Mouse (Mus musculus) cerebellum, adult 11-12 months (tissue): ENCODE results near the gene Olfr223.
"Not testable (repeated sequence)": the region's sequence is repeated elsewhere in the genome, so short reads cannot be mapped to it uniquely, and the experiment has no call there.

Source experiments
- DNase-seq: peaks from one replicate; pipeline ENCODE4 v3.0.0; 2022

Olfr223 gene

DNA sequence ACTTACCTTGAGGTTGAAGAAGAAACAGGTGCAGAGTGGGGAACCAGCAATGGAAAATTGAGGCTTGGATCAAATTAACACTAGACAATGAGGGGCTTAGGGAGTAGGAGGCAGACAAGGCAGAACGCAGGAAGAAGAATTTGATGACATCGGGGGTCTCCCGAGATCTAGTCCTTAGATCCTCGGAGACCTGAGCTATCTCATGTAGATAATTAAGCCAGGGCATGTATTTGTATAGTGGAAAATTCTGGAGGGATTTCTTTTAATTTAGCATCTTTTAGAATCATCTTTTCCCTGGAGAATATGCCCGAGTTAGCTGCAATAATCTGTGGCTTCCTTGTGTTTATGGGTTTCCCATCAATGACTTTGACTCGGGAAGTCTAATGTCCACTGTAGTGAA lies at the start of gene Olfr223:
TSS of gene Olfr223 (minus strand) at position 101 of the 400 bp plus-strand sequence.
- no peak for DNase-seq

DNA sequence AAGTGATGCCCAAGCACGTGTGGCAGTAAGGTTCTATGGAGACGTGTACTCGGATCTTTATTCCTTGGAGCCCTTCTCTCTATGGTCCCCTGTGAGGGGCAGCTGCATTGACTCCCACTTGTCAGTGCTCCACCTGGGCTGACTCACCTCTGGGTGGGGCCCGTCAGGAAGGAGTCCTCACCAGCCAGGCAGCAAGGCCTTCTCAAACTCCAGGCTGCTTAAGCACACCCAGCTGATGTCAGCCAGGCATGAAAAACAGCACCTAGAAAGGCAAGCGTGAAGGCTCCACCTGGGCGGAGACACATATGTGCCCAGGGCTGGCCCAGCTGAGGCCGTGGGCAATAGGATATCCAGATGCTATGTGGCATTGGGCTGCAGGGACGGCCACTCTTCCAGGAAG lies 49.3 kb upstream of the Olfr223 start:
- no peak for DNase-seq

DNA sequence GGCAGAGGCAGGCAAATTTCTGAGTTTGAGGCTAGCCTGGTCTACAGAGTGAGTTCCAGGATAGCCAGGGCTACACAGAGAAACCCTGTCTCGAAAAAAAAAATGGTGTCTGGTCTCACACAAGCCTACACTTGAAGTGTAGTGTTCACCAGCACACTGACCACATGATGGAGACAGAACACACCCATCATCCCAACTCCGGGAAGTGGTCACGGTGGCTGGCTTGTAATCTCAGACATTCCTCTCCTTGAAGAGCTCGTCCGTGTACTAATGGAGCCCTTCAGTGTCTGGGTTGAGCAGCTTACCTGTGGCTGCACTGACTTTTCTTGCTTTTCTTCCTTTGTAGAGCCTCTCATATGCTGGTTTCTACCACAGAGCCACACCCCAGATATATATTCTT lies 48.1 kb upstream of the Olfr223 start:
- DNase-seq, result no peak

DNA sequence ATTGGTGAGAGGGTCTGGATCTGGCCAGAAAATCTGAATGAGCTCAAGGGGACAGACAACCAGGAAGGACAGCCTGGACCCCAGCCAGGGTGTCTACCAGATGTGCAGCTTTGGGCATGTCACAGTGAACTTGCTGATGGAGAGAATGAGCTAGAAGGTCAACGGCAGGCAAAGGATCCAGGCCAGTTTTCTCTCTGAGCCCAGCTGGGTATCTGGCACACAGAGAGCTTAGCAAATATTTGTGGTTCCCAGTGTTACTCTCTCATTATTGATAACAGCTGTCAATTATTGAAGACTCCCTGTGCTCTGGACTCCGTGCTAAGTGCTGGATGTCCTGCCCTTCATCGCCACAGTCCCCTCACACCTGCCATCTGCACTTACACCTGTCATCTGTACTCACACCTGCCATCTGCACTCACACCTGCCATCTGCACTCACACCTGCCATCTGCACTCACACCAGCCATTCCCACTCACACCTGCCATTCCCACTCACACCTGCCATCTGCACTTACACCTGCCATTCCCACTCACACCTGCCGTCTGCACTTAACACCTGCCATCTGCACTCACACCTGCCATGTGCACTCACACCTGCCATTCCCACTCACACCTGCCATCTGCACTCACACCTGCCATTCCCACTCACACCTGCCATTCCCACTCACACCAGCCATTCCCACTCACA lies 47.0 kb upstream of the Olfr223 start:
- DNase-seq, result no peak

DNA sequence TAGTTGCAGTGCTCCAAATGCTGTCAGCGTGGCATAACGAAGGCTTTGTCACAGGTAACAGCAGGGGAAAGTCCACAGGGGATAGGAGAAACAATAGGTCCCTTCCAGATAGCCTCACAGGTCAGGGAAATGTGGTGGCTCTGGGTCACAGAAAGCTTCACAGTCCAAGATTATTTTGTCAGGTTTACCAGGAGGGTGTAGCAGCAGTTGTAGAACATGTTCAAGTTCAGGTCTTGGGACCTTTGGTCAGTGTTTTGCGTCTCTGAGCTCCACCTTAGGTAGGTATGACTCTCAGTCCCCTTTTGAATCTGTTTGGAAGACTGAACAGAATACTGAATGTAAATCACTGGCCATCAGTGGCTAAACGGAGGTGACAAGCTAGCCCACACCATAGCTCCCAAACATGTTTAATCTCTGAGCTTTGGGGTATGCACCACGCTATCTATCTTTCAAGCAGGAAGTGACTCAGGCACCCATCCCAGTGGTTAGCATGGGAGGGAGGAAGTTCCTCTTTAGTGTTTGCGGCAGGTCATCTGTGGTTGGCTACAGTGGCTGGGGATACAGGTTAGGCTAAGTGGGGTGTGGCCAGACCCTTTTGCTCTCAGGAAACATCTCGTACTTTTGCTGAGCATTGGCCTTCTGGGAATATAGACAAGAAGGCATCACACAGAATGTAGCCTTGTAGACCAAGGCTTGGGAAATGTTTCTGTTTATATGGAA lies 43.8 kb upstream of the Olfr223 start:
- DNase-seq, result no peak

DNA sequence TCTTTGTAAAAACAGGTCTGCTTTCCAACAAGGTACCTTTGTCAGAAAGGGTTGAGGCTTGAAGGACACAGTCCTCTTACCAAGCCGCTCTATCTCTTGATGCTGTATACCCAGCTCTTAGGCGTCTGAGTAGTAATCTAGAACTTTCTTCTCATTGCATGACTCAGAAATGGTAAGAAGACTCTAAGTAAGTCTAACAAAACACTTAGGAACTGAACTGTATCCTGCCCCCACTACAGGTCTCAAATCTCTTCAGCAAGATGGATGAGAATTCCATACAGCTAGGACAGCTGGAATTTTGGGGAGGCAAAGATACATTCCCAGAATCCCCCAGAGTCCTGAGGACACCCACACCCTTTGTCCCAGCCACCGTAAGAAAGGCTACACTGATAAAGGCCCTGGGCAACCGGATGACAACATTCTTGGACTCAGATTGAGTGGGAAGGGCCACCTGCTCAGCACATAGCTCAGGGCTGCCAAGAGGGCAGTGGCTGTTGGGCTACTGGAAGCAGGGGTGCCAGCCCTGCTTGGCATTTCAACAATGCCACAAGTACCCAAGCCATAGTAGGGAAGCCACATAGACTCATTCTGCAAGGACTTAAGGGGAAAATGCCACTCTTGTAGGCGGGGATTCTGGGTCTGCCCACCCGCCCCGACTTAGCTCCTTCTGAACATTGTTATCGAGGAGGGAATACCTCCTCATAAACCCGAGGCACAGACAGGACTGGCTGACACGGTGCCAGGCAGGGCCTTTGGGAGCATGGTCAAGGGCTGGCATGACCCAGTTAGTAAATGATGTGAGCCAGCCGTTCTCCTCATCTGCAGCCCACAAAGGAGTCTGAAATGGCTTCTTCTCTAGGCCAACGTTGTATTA lies 43.0 kb upstream of the Olfr223 start:
- DNase-seq, result no peak

DNA sequence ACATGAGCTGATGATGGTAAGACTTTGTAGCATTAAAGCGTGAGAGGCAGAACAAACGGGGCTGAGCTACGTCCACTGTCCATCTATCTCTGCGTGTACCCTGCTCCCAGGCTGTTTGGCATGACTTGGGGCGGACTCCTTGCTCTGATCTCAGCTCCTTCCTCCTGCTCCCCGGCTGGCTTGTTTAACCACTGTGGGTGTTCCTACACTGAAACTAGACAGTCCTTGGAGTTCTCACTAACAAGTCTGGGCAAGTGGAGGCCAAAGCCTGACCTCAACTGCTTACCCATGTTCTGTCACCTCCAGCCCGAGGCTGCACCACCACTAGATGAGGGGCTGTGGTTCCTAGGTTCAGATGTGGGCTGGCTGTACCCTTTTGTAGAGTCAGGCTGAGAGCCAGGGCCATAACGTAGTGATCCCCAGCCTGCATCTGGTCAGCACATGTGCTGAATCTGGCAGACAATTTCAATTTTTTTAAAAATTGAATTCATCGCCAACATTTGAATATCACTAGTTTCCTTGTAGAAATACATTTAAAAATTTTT lies 42.2 kb upstream of the Olfr223 start:
- DNase-seq, result no peak

DNA sequence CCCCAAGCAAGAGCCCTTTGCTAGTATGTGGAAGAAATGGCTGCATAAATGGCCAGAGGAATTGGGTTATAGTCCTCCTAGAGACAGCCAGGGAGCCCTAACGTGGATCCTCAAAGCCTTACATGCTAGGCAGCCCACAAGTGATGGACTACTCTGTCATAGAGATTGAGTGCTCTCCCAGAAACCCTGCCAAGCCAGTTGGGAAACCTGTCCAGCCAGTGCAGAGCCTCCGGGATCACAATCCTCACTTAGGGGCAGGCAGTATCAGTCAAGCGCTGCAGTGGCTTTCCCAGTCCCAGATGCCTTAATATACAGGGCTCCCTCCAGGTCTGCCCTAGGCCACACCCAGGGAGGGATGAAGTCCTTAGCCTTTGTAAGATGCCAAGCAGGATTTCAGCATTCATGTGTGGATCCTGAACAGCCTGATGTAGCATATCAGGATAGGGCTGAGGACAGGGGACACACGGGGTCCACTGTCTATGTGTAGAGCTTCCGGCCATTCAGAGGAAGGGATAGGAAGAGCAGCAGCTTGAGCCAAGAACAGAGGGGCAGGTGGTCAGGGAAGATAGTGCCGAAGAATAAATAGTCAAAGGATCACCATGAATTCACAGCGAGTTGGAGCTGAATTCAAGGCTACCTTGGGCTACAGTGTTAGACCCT lies 41.0 kb upstream of the Olfr223 start:
- no peak for DNase-seq

DNA sequence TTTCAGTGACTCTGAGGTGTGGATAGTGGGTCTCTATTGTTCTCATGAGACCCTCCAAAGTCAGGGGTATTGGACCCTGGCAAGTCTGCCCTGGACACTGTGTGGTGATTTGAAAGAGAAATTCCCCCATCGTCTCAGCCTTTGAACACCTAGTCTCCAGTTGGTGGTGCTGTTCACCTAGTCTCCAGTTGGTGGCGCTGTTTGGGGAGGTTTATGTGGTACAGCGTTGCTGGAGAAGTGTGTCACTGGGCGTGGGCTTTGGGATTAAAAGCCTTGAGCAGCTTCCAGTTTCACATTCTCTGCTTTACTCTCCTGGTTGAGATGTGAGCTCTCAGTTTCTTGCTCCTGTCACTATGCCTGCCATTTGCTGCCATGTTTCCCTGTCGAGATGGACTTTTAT lies 39.9 kb upstream of the Olfr223 start:
- peak; percentile 32 for DNase-seq

DNA sequence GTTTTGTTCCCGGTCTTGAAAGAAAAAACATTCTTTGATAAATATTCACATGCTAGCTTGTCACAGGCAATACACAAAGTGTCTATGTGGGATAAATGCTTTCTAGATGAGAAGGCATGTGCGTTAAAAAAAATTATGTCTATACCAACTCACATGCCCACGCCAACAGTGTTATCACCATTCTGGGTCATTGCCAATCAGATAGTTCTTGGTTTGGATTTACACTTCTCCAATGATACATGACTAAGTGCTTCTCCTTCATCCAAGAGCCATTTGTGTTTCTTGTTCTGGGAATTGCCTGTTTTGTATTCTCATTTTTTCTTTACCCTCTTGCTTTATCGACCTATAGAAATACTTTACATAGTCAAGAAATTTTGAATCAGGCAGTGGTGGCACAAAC lies 38.9 kb upstream of the Olfr223 start:
- no peak for DNase-seq

DNA sequence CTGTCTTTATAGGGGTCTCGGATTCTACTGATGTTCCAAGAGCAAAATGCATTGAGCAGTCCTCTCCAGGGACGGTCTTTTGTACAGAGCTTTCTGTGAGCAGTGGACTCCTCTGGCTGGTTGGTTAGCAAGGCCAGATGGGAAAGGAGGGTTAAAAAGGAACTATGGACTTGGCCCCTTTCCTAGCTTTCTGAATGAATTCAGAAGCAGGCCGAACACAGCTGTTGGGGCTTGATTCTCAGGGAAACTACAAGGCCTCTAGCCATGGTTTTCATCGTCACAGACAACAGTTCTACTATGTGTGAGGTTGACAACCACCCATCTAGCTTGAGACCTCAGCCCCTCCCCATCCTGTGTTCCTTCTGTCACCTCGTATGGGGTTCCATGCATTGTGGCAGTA lies 36.8 kb upstream of the Olfr223 start:
- DNase-seq, result no peak

DNA sequence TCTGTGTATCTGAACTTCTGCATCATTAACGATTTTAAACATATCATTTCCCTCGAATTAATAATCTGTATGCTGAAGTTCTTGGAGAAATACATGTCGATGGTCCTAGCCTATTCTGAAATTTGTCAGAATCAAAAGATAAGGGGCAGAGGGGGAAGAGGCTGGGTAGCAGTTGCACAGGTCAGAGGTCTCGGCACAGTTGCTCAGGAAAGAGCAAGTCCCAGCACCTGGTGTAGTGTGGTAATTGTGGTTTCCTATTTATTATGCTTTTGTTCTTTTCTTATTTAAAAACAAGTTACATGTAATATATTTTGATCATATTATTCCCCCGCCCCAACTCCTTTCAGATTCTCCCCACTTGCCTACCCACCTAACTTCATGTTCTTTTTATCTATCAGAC lies 35.1 kb upstream of the Olfr223 start:
- no peak for DNase-seq

DNA sequence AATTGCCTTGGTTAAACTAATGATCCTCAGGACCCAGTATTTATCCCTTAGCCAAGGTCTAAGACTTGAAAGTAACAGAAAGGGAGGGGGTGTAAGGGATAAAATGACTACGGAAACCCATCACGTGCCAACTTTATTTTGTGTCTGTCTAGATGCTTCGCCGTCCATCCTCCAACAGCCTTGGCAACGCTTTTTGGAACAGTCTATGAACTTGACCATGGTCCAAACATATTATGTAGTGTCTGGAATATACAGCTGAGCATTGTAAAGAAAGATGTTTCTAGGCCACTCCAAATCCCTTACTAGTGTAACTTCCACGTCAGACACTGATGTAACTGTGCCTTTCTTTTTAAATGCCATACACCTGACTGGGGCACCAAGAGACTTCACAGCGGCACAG lies 33.1 kb upstream of the Olfr223 start:
- DNase-seq, result no peak

DNA sequence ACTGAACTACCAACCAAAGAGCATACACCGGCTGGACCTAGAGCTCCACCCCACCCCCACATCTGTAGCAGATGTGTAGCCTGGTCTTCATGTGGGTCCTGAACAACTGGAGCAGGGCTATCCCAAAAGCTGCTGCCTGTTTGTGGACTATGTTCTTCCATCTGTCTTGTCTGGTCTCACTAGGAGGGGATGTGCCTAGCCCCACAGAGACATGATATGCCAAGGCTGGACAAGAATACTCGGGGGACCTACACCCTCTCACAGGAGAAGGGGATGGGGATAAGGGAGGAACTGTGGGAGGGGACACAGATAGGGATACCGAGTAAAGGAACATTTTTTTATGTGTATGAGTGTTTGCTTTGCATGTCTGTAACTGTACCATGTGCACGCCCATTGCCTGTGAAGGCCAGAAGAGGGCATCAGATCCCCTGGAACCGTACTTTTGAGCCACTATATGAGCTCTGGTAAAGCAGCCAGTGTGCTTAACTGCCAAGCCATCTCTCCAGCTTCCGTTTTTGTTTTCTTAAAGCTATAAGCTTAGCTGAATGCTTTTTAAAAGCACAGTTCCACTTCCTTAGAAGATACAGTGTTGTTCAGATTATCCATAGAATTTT lies 31.0 kb upstream of the Olfr223 start:
- peak; percentile 63 for DNase-seq

DNA sequence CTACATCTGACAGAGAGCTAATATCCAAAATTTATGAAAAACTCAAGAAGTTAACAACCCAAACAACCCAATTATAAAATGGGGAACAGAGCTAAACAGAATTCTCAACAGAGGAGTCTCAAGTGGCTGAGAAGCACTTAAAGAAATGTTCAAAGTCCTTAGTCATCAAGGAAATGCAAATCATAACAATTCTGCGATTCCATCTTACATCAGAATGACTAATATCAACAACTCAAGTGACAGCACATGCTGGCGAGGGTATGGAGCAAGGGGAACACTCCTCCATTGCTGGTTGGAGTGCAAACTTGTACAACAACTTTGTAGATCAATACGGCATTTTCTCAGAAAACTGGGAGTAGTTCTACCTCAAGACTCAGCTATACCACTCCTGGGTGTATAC lies 29.1 kb upstream of the Olfr223 start:
- no peak for DNase-seq

DNA sequence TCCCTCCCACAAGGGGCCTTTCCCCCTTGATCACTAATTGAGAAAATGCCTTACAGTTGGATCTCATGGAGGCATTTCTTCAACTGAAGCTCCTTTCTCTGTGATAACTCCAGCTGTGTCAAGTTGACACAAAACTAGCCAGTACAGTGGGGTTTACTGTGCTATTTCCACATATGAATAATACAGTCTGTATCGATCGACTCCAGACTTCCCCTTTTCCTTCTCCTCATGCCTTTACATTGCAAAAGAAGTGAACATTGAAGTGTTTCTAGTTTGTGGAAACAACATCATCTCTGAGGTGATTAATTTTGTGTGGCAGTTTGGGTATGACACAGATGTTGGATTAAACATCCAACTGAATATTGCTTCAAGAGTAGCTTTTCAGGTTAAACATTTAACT lies 23.9 kb upstream of the Olfr223 start:
- DNase-seq, result not testable (repeated sequence)

DNA sequence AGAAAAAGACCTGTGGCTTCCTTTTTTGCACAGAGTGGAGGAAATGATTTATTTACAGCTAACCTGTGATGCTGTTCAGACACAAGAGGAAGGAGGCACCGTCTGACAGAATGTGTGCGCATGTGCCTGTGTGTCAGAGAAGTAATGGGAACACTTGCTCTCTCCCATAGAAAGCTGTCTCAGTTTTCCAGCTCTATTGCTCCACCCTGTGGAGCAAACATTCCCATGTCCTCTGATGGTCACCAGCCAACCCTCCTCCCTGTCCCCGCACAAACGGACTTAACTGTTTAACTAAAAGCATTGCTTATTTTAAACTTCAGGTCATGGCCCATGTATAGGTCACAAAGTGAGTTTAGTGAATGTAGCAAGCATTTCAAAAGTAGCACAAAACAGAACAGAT lies 21.0 kb upstream of the Olfr223 start:
- DNase-seq, result peak; percentile 16

DNA sequence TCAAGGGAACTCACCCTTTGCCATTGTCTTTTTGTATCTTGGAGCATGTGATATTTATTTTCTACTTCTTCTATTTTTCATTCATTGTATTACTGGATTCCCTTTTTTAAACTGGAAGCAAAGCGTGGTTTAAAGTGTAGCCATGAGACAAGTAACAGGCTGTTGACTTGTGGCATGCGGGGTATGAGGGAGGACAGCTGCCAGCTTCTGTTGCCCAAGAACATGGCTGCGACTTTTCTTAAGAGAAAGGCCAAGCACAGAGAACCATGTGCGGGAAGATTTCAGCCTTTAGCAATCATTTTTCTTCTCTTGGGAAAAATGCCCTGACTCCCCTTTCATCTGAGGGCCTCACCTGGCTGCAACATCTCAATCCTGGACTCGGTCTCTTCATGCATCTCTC lies 18.6 kb upstream of the Olfr223 start:
- DNase-seq, result no peak

DNA sequence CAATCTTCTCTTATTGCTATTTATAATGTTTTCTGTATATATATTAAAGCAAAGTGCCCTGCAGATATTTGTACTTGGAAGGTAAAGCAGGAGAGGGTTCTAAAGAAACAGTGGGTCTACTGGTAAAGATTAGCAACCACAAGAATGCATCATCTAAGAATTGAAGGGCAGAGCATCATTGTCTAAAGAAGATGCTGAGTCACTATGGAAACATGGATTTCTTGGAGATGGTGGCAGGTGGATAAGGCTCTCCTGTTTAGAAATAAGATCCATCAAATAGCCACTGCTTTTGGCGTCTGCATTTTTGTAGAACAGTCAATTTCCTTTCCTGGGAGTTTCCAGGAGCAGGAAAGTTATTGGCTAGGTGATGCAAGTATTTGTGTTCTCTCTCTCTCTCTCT lies 9.2 kb upstream of the Olfr223 start:
- no peak for DNase-seq

DNA sequence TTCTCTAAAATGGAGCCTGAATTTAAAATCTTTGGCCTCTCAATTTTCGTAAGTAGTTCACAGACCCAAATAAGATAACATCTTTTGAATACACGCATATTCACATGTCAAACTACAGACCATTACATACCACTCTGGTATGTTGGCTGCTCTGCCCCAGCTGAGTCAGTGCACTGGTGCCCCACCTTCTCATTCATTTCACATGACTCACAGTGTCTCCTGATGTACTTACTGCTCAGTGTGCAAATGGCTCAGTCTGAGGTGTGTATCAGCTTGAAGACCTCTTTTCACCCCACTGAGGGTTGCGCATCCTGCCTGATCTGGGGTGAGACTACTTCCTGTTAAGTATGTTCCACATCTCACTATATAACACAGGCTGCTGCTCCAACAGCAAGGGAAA lies 7.8 kb upstream of the Olfr223 start:
- no peak for DNase-seq

DNA sequence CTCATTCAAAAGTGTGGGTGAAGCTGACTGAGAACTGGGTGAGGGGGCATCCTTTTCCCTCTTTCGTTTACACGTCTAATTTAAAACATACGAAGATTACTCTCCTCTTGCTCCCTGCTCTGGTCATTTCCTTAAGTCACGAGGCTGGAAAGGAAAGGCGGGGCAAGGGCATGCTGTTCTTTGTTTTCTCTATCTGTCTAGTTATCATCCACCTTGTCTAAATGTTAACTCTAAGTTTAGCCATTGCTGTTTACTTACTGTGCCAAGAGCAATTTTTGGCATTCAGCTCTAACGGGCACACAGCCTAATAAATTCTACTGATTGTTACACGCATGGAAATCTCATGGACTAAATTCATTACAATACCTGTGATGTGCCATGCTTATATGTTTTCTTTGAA lies 6.1 kb upstream of the Olfr223 start:
- DNase-seq, result no peak

DNA sequence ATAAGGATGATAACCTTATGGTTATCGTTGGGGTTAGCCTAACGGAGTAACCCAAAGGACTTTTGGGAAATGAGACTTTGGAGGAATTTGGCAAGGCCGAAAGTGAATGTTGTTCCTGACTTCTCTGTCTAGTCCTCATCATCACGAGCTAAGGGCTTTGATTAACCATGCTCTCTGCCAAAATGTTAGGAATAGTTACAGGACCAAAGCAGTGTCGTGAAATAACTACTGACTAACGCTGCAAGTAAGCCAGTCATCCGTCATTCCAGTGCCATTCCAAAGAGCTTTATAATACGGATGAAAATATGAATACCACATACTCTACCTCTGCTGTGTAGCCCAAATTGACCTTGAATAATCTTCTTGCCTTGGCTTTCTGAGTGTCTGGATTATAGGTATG lies 3.9 kb upstream of the Olfr223 start:
- no peak for DNase-seq

DNA sequence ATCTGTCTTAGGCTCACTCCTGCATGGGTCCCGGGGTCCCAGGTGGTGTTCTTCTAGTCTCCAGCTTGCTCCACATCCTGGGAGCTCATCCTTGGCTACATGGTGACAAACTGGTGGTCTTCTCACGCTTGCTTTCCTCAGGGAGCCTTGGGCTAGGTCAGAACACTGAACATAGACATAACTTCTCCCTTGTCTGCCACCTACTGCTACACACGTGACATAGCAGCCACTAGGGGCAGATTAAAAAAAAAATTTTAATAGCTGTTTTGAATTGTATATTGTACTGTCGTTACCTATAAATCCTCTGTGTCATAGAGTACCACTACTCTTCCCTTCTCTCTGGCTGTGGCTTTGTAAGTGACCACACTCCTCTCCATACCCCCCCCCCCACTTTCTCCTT lies 3.0 kb upstream of the Olfr223 start:
- DNase-seq, result no peak
